Mouse (Mus musculus): ENCODE measurements at regions not wholly inside any gene's neighbourhood (a gene's known extent, or its start where the extent isn't known, plus 50 kb on each side); places are given as distances from the start of the nearest gene placed in this dataset.

- Histone ChIP-seq H3K4me2 (no peak overlapping the region), H3K27me3 (replicated peaks) (no peaks in the 10 kb centered on the region), H3K9ac (no peak overlapping the region), H3K4me3 (no peak overlapping the region), H3K36me3 (replicated peaks) (no peaks in the 10 kb centered on the region), H3K27ac (no peak overlapping the region), H3K9me3 (no peaks in the 10 kb centered on the region), H3K4me1 (no peaks in the 10 kb centered on the region)
- WGBS: 90% methylated on average over 2 of the region's 2 CpGs
- no peak for ATAC-seq (replicated peaks)
These were observed 299.8 kb upstream of the Bmp2 start for GRCm38 (mm10) chr2:133252131-133252530.

- Histone ChIP-seq H3K9me3 (no peaks in the 10 kb centered on the region), H3K4me1 (no peaks in the 10 kb centered on the region), H3K27ac (no peak overlapping the region), H3K36me3 (replicated peaks) (no peaks in the 10 kb centered on the region), H3K4me3 (no peak overlapping the region), H3K9ac (no peak overlapping the region), H3K27me3 (replicated peaks) (no peaks in the 10 kb centered on the region), H3K4me2 (no peak overlapping the region)
- ATAC-seq (replicated peaks): no peak
- WGBS: 74% methylated on average over 4 of the region's 4 CpGs
These were observed 277.5 kb upstream of the Bmp2 start for GRCm38 (mm10) chr2:133274424-133274823.

- H3K36me3 ChIP-seq (replicated peaks): no peaks in the 10 kb centered on the region
- H3K27me3 ChIP-seq (replicated peaks): no peaks in the 10 kb centered on the region
- ATAC-seq (replicated peaks): no peak
- no peak overlapping the region for H3K4me3 ChIP-seq
- H3K4me1 ChIP-seq: no peaks in the 10 kb centered on the region; the same call in 1 of the 2 replicates
- no peak overlapping the region for H3K9ac ChIP-seq
- WGBS: 54% methylated on average over 4 of the region's 4 CpGs
- no peak overlapping the region for H3K27ac ChIP-seq
- no peak overlapping the region for H3K4me2 ChIP-seq
- no peaks in the 10 kb centered on the region for H3K9me3 ChIP-seq
These were observed 273.4 kb upstream of the Bmp2 start for GRCm38 (mm10) chr2:133278546-133278945.

- 87% methylated on average over 4 of the region's 4 CpGs for WGBS
- Histone ChIP-seq H3K27ac (no peak overlapping the region), H3K4me2 (no peak overlapping the region), H3K36me3 (replicated peaks) (no peaks in the 10 kb centered on the region), H3K4me1 (no peaks in the 10 kb centered on the region; the same call in 1 of the 2 replicates), H3K9ac (no peak overlapping the region), H3K27me3 (replicated peaks) (no peaks in the 10 kb centered on the region), H3K4me3 (no peak overlapping the region), H3K9me3 (no peaks in the 10 kb centered on the region)
- ATAC-seq (replicated peaks): no peak
These were observed 272.7 kb upstream of the Bmp2 start for GRCm38 (mm10) chr2:133279275-133279674.

- no peak overlapping the region for H3K4me2 ChIP-seq
- no peaks in the 10 kb centered on the region for H3K9me3 ChIP-seq
- H3K4me3 ChIP-seq: no peak overlapping the region
- no peaks in the 10 kb centered on the region for H3K27me3 ChIP-seq (replicated peaks)
- no peak overlapping the region for H3K27ac ChIP-seq
- no peaks in the 10 kb centered on the region for H3K36me3 ChIP-seq (replicated peaks)
- WGBS: 46% methylated on average over 5 of the region's 5 CpGs
- peak; percentile 62 for ATAC-seq (replicated peaks)
- no peak overlapping the region for H3K9ac ChIP-seq
- H3K4me1 ChIP-seq: no peaks in the 10 kb centered on the region; the same call in 1 of the 2 replicates
These were observed 269.3 kb upstream of the Bmp2 start for GRCm38 (mm10) chr2:133282692-133283091.

- H3K27ac ChIP-seq: no peak overlapping the region
- ATAC-seq (replicated peaks): no peak
- H3K4me1 ChIP-seq: no peaks in the 10 kb centered on the region; the same call in 1 of the 2 replicates
- no peak overlapping the region for H3K4me2 ChIP-seq
- H3K27me3 ChIP-seq (replicated peaks): no peaks in the 10 kb centered on the region
- H3K9ac ChIP-seq: no peak overlapping the region
- no peaks in the 10 kb centered on the region for H3K9me3 ChIP-seq
- H3K4me3 ChIP-seq: no peak overlapping the region
- no peaks in the 10 kb centered on the region for H3K36me3 ChIP-seq (replicated peaks)
- 72% methylated on average over 1 of the region's 1 CpGs for WGBS
These were observed 268.2 kb upstream of the Bmp2 start for GRCm38 (mm10) chr2:133283709-133284108.

- H3K9me3 ChIP-seq: no peaks in the 10 kb centered on the region; the same call in 1 of the 2 replicates
- H3K27me3 ChIP-seq (replicated peaks): no peaks in the 10 kb centered on the region
- H3K36me3 ChIP-seq (replicated peaks): no peaks in the 10 kb centered on the region
- H3K4me1 ChIP-seq: no peaks in the 10 kb centered on the region
- ATAC-seq (replicated peaks): no peak
- H3K9ac ChIP-seq: no peak overlapping the region
- H3K4me2 ChIP-seq: no peak overlapping the region
- WGBS: 83% methylated on average over 7 of the region's 7 CpGs
- H3K27ac ChIP-seq: no peak overlapping the region
- H3K4me3 ChIP-seq: no peak overlapping the region
These were observed 257.8 kb upstream of the Bmp2 start for GRCm38 (mm10) chr2:133294136-133294535.

- ATAC-seq (replicated peaks): no peak
- no peaks in the 10 kb centered on the region for H3K4me1 ChIP-seq
- H3K27me3 ChIP-seq (replicated peaks): no peaks in the 10 kb centered on the region
- no peak overlapping the region for H3K9ac ChIP-seq
- no peaks in the 10 kb centered on the region for H3K36me3 ChIP-seq (replicated peaks)
- H3K4me2 ChIP-seq: no peak overlapping the region
- H3K4me3 ChIP-seq: no peak overlapping the region
- WGBS: 67% methylated on average over 3 of the region's 3 CpGs
- no peaks in the 10 kb centered on the region for H3K9me3 ChIP-seq
- no peak overlapping the region for H3K27ac ChIP-seq
These were observed 246.0 kb upstream of the Bmp2 start for GRCm38 (mm10) chr2:133305936-133306335.

GRCm38 (mm10) chr2:133311001-133311400 lies 241.0 kb upstream of the Bmp2 start:
- Histone ChIP-seq H3K9ac (no peak overlapping the region), H3K4me2 (no peak overlapping the region), H3K27ac (no peak overlapping the region), H3K27me3 (replicated peaks) (no peaks in the 10 kb centered on the region), H3K36me3 (replicated peaks) (no peaks in the 10 kb centered on the region), H3K4me3 (no peak overlapping the region), H3K9me3 (no peaks in the 10 kb centered on the region), H3K4me1 (no peaks in the 10 kb centered on the region)
- ATAC-seq (replicated peaks): no peak
- WGBS: 54% methylated on average over 1 of the region's 1 CpGs

GRCm38 (mm10) chr2:133326290-133327050 lies 225.5 kb upstream of the Bmp2 start:
- H3K4me2 ChIP-seq: no peak overlapping the region
- H3K36me3 ChIP-seq (replicated peaks): no peaks in the 10 kb centered on the region
- H3K4me3 ChIP-seq: no peak overlapping the region
- no peaks in the 10 kb centered on the region for H3K9me3 ChIP-seq
- no peak overlapping the region for H3K9ac ChIP-seq
- H3K27ac ChIP-seq: no peak overlapping the region
- no peaks in the 10 kb centered on the region for H3K27me3 ChIP-seq (replicated peaks)
- no peak for ATAC-seq (replicated peaks)
- H3K4me1 ChIP-seq: no peaks in the 10 kb centered on the region
- WGBS: 52% methylated on average over 6 of the region's 6 CpGs

- H3K4me3 ChIP-seq: no peak overlapping the region
- WGBS: 54% methylated on average over 2 of the region's 2 CpGs
- no peak overlapping the region for H3K9ac ChIP-seq
- H3K36me3 ChIP-seq (replicated peaks): no peaks in the 10 kb centered on the region
- H3K9me3 ChIP-seq: no peaks in the 10 kb centered on the region
- no peak overlapping the region for H3K27ac ChIP-seq
- no peak overlapping the region for H3K4me2 ChIP-seq
- no peaks in the 10 kb centered on the region for H3K27me3 ChIP-seq (replicated peaks)
- H3K4me1 ChIP-seq: no peaks in the 10 kb centered on the region
- ATAC-seq (replicated peaks): no peak
These were observed 224.3 kb upstream of the Bmp2 start for GRCm38 (mm10) chr2:133327653-133328052.

- H3K4me1 ChIP-seq: no peaks in the 10 kb centered on the region
- no peak for ATAC-seq (replicated peaks)
- H3K9me3 ChIP-seq: no peaks in the 10 kb centered on the region
- H3K4me3 ChIP-seq: no peak overlapping the region
- 87% methylated on average over 9 of the region's 9 CpGs for WGBS
- no peak overlapping the region for H3K27ac ChIP-seq
- no peaks in the 10 kb centered on the region for H3K36me3 ChIP-seq (replicated peaks)
- peaks cover 9% of the 10 kb centered on the region for H3K27me3 ChIP-seq (replicated peaks)
- no peak overlapping the region for H3K9ac ChIP-seq
- no peak overlapping the region for H3K4me2 ChIP-seq
These were observed 215.6 kb upstream of the Bmp2 start for GRCm38 (mm10) chr2:133336177-133336901.

GRCm38 (mm10) chr2:133338150-133338549 lies 213.8 kb upstream of the Bmp2 start:
- Histone ChIP-seq H3K9ac (no peak overlapping the region), H3K27ac (no peak overlapping the region), H3K4me3 (no peak overlapping the region), H3K27me3 (replicated peaks) (peaks cover 14% of the 10 kb centered on the region), H3K4me1 (no peaks in the 10 kb centered on the region), H3K4me2 (no peak overlapping the region), H3K9me3 (no peaks in the 10 kb centered on the region; the same call in 1 of the 2 replicates), H3K36me3 (replicated peaks) (no peaks in the 10 kb centered on the region)
- 83% methylated on average over 3 of the region's 3 CpGs for WGBS
- ATAC-seq (replicated peaks): no peak
